Mouse (Mus musculus) intestine, embryonic 16.5 days (tissue): ENCODE results near the gene Olfr1093. TPM values are rescaled to one million over a fixed set of nuclear protein-coding genes. Genes with fewer than 3 reads are reported as not detected.

ENCODE experiments used
- ATAC-seq: fragments of 200-750 bp; cut with Nextera tagmentation; 2 replicates; pipeline ENCODE4 v1.8.0; 2017; ENCODE audit warnings: moderate TSS enrichment, moderate library complexity
- H3K27ac ChIP-seq: fragments of 300-500 bp; sonication (generic); 2 replicates; pipeline ENCODE4 v1.5.1; 2014; ENCODE audit warnings: mild to moderate bottlenecking, low read length
- H3K27me3 ChIP-seq: fragments of 300-500 bp; sonication (generic); replicated peaks from 2 replicates; pipeline ENCODE4 v1.6.1; 2014; ENCODE audit warnings: low read length, control low read depth, mixed read lengths; ENCODE audit not compliant: control insufficient read depth, insufficient read depth
- H3K36me3 ChIP-seq: fragments of 300-500 bp; sonication (generic); 2 replicates; pipeline ENCODE4 v1.6.1; 2014; ENCODE audit warnings: low read length, control low read depth; ENCODE audit not compliant: control insufficient read depth, insufficient read depth
- H3K4me1 ChIP-seq: fragments of 300-500 bp; sonication (generic); 2 replicates; pipeline ENCODE4 v1.6.1; 2014; ENCODE audit warnings: low read length, control low read depth, mixed read lengths; ENCODE audit not compliant: control insufficient read depth, insufficient read depth
- H3K4me2 ChIP-seq: fragments of 300-500 bp; sonication (generic); 2 replicates; pipeline ENCODE4 v1.6.1; 2014; ENCODE audit warnings: low read depth, low read length, control low read depth
- H3K4me3 ChIP-seq: fragments of 300-500 bp; sonication (generic); 2 replicates; pipeline ENCODE4 v1.5.1; 2014; ENCODE audit warnings: mild to moderate bottlenecking, low read length
- H3K9ac ChIP-seq: fragments of 300-500 bp; sonication (generic); 2 replicates; pipeline ENCODE4 v1.6.1; 2014; ENCODE audit warnings: low read depth, low read length
- H3K9me3 ChIP-seq: fragments of 300-500 bp; sonication (generic); 2 replicates; pipeline ENCODE4 v1.6.1; 2016; ENCODE audit warnings: low read length, control low read depth; ENCODE audit not compliant: control insufficient read depth
- WGBS: fragments of 180-500 bp; shearing (Covaris S2); extraction: QIAGEN DNeasy Blood & Tissue Kit; methylation state at CpG from one replicate; pipeline ENCODE4 v1.1.7; 2014; 5-methylcytosine and 5-hydroxymethylcytosine counted together
- polyA plus RNA-seq: library from polyadenylated mRNA; unstranded; fragments of >200 nt; fragmentation: Nextera tagmentation; extraction: Ambion mirVana; gene quantifications from 2 replicates; pipeline ENCODE4 v1.2.1, GENCODE M21; 2015

The Olfr1093 gene
- not detected in 2 replicates for polyA plus RNA-seq

DNA sequence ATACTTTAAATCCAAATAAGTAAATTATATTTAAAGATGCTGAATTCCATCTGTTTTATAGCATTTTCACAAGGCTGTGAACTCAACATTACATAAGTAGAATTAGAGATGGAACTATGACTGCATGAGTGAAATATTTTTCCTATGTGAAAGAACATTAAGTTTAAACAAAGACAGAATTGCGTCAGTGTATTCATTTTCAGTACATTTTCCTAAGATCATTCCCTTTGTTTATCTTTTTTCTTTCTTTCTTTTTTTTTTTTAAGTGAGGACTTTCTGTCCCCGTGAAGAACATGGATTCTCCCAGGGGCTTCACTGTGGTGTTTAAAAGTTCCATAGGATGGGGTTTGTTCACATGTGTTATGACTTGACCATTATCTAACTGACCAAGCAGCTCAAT lies at the start of gene Olfr1093:
Gene Olfr1093, plus strand, starts transcription at position 301 of the 400 bp plus-strand sequence.
- H3K4me1 ChIP-seq = no peaks in the 10 kb centered on the region

GRCm38 (mm10) chr2:86733601-86734000 lies 48.7 kb upstream of the Olfr1093 start, which contains the start of gene Olfr1089:
TSS of gene Olfr1089 (minus strand) at chr2:86733701.
- no peaks in the 10 kb centered on the region for H3K36me3 ChIP-seq
- no peaks in the 10 kb centered on the region for H3K4me1 ChIP-seq
- H3K27ac ChIP-seq = no peak within 1 kb of the TSS
- ATAC-seq = no peak
- H3K4me2 ChIP-seq = no peak within 1 kb of the TSS
- no peaks in the 10 kb centered on the region for H3K9me3 ChIP-seq
- no peak within 1 kb of the TSS for H3K4me3 ChIP-seq
- no peaks in the 10 kb centered on the region for H3K27me3 ChIP-seq
- H3K9ac ChIP-seq = no peak within 1 kb of the TSS

More for the DNA sequence above, at the start of gene Olfr1093:
- Histone ChIP-seq H3K4me2 (no peak within 1 kb of the TSS), H3K27me3 (no peaks in the 10 kb centered on the region), H3K9ac (no peak within 1 kb of the TSS), H3K4me3 (no peak within 1 kb of the TSS), H3K9me3 (no peaks in the 10 kb centered on the region), H3K27ac (no peak within 1 kb of the TSS), H3K36me3 (no peaks in the 10 kb centered on the region)
- WGBS = 77% methylated on average over 2 of the region's 2 CpGs
- no peak for ATAC-seq

GRCm38 (mm10) chr2:86758893-86759292 lies 23.4 kb upstream of the Olfr1093 start, which contains the start of gene Olfr1090:
TSS of gene Olfr1090 (minus strand) at chr2:86758993.
- ATAC-seq = no peak
- 93% methylated on average over 1 of the region's 1 CpGs for WGBS
- Histone ChIP-seq H3K36me3 (no peaks in the 10 kb centered on the region), H3K4me1 (no peaks in the 10 kb centered on the region), H3K4me3 (no peak within 1 kb of the TSS), H3K9ac (no peak within 1 kb of the TSS), H3K4me2 (no peak within 1 kb of the TSS), H3K9me3 (no peaks in the 10 kb centered on the region), H3K27me3 (no peaks in the 10 kb centered on the region), H3K27ac (no peak within 1 kb of the TSS)

GRCm38 (mm10) chr2:86761050-86761449 lies 21.2 kb upstream of the Olfr1093 start:
- H3K4me2 ChIP-seq = no peak overlapping the region
- no peak for ATAC-seq
- no peaks in the 10 kb centered on the region for H3K36me3 ChIP-seq
- H3K9ac ChIP-seq = no peak overlapping the region
- H3K27me3 ChIP-seq = no peaks in the 10 kb centered on the region
- no peak overlapping the region for H3K27ac ChIP-seq
- no peak overlapping the region for H3K4me3 ChIP-seq
- WGBS = 90% methylated on average over 6 of the region's 6 CpGs
- no peaks in the 10 kb centered on the region for H3K4me1 ChIP-seq
- no peaks in the 10 kb centered on the region for H3K9me3 ChIP-seq

DNA sequence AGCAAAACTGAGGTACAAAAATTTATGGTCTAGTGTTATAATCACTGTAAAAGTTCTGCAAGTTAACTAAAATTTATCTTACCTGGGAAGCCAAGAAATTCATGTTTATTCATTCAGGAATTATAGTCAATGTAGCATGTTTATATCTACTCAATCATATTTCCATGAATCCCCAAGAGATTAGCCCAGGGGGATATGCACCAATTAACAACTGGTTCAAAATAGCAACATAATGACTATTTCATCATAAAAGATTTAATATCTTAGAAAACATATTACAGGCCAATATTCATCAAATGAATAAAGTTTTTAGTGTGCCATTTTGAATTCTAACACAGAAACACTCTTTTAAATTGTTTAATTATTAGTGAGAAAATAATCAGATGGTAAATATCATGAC lies 27.6 kb downstream of the Olfr1093 start, which contains the start of gene Olfr141:
Gene Olfr141, minus strand, starts transcription at position 101 of the 400 bp plus-strand sequence.
- Histone ChIP-seq H3K4me2 (no peak within 1 kb of the TSS), H3K36me3 (no peaks in the 10 kb centered on the region), H3K9ac (no peak within 1 kb of the TSS), H3K4me1 (no peaks in the 10 kb centered on the region), H3K27ac (no peak within 1 kb of the TSS), H3K4me3 (no peak within 1 kb of the TSS), H3K9me3 (no peaks in the 10 kb centered on the region), H3K27me3 (no peaks in the 10 kb centered on the region)
- ATAC-seq = no peak

GRCm38 (mm10) chr2:86824363-86824762 lies 42.1 kb downstream of the Olfr1093 start, which contains the start of gene Olfr1094:
TSS of gene Olfr1094 (plus strand) at chr2:86824663.
- Histone ChIP-seq H3K4me3 (no peak within 1 kb of the TSS), H3K9me3 (no peaks in the 10 kb centered on the region), H3K27ac (no peak within 1 kb of the TSS), H3K27me3 (no peaks in the 10 kb centered on the region), H3K4me1 (no peaks in the 10 kb centered on the region), H3K36me3 (no peaks in the 10 kb centered on the region), H3K4me2 (no peak within 1 kb of the TSS), H3K9ac (no peak within 1 kb of the TSS)
- no peak for ATAC-seq

Other genes with a start within 250 kb of the Olfr1093 start
- not detected in 2 replicates for gene Olfr1079, start 240.0 kb upstream of the Olfr1093 start, polyA plus RNA-seq
- not detected in 2 replicates for gene Olfr1080, start 224.2 kb upstream of the Olfr1093 start, polyA plus RNA-seq
- gene Olfr1082, start 183.5 kb upstream of the Olfr1093 start, polyA plus RNA-seq = not detected in 2 replicates
- gene Olfr1084, start 142.8 kb upstream of the Olfr1093 start, polyA plus RNA-seq = not detected in 2 replicates
- gene Olfr1085, start 120.5 kb upstream of the Olfr1093 start, polyA plus RNA-seq = not detected in 2 replicates
- gene Olfr1086, start 102.4 kb upstream of the Olfr1093 start, polyA plus RNA-seq = not detected in 2 replicates
- gene Olfr1087, start 84.1 kb upstream of the Olfr1093 start, polyA plus RNA-seq = not detected in 2 replicates
- not detected in 2 replicates for gene Olfr1089, start 48.8 kb upstream of the Olfr1093 start, polyA plus RNA-seq
- not detected in 2 replicates for gene Olfr1090, start 23.5 kb upstream of the Olfr1093 start, polyA plus RNA-seq
- gene Olfr141, start 27.5 kb downstream of the Olfr1093 start, polyA plus RNA-seq = not detected in 2 replicates
- not detected in 2 replicates for gene Olfr1094, start 42.2 kb downstream of the Olfr1093 start, polyA plus RNA-seq
- gene Olfr1095, start 69.2 kb downstream of the Olfr1093 start, polyA plus RNA-seq = not detected in 2 replicates
- not detected in 2 replicates for gene Gm13723, start 92.3 kb downstream of the Olfr1093 start, polyA plus RNA-seq
- not detected in 2 replicates for gene Olfr1097, start 109.7 kb downstream of the Olfr1093 start, polyA plus RNA-seq
- gene Olfr1098, start 142.1 kb downstream of the Olfr1093 start, polyA plus RNA-seq = not detected in 2 replicates
- not detected in 2 replicates for gene Olfr1099, start 178.2 kb downstream of the Olfr1093 start, polyA plus RNA-seq
- not detected in 2 replicates for gene Olfr1100, start 197.5 kb downstream of the Olfr1093 start, polyA plus RNA-seq
- gene Olfr1101, start 208.7 kb downstream of the Olfr1093 start, polyA plus RNA-seq = not detected in 2 replicates
- gene Olfr1102, start 215.9 kb downstream of the Olfr1093 start, polyA plus RNA-seq = not detected in 2 replicates
- gene Olfr1104, start 244.6 kb downstream of the Olfr1093 start, polyA plus RNA-seq = not detected in 2 replicates